Mouse (Mus musculus): ENCODE measurements around the gene Pef1.

Pef1 gene

DNA sequence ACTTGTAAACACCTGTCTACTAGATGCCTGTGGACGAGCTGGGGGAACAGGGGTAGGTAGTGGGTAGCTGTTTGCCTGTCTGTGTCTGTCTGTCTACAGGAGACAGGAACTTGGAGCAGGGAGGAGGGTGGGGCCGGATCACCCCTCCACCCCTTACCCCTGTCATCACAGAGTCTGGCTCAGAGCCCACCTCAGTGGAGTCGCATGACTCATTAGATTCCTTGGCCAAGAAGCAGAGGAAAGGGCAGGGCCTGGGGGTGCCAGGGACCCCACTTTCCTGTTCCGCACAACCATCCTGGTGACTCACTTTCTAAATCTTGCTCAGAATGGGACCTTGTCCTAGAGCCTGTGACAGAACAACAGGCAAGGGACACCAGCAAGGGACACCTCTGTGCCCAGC lies 74.7 kb downstream of the Pef1 start:
- peak; percentile 81 for DNase-seq

DNA sequence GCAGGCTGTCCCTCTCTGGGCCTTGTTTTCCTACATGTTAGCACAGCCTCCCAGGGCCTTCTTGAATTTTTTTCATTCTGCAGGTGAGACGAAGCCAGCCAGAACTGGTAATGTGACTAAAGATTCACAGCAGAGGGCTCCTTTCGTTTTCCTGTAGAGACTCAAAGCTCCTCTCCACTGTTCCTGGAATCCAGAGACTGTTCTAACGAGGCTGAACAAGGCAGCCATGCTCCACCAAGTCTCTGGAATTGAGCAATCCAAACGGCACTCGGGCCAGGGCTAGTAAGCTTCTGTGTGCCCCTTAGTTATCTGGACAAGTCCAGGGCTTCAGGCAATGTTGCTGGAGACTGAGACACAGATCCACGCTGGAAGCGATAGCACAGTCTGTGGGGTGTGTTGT lies 75.2 kb downstream of the Pef1 start:
- DNase-seq: peak; percentile 42
